19 mouse cellular contexts compared by ENCODE assay signal in genomic region chr5:18152241-18152640, GRCm38 (mm10).
DNase-seq lines count a peak whose midpoint lies in the region; ATAC-seq and TF ChIP-seq lines count a peak whose summit lies in the region.
"Had no signal": no experiment of that assay in that cellular context is flagged by ENCODE, and none has a peak within 500 bp of the region (broad histone marks: within the 10 kb centered on the region; RNA-seq: fewer than 3 reads in every experiment).

No protein-coding gene starts in this region.

- H3K27ac ChIP-seq in liver, adult 2 months (replicated peaks; ENCODE audit: insufficient read depth, low read depth, low read length): no peak overlapping the region
- H3K27ac ChIP-seq in liver, embryonic 12.5 days: no peak overlapping the region
- H3K27ac ChIP-seq in testis, adult 2 months (ENCODE audit: control insufficient read depth, insufficient read depth, low read depth, low read length): peak overlapping the region; percentile 53; the same call in 1 of the 2 replicates
- H3K27ac ChIP-seq: embryonic facial prominence, embryonic 10.5 days; forebrain, embryonic 13.5 days; heart, embryonic 13.5 days; hindbrain, embryonic 13.5 days; hindbrain, postnatal 0 days had no signal

- TF ChIP-seq POLR2A in liver, adult 2 months (IDR thresholded peaks at IDR 0.05; ENCODE audit: extremely low read depth, insufficient read depth, low read length): no peak
- no peak for TF ChIP-seq POLR2A in testis, adult 2 months (IDR thresholded peaks at IDR 0.05; ENCODE audit: control insufficient read depth, low read depth, low read length)

- no peaks in the 10 kb centered on the region for H3K36me3 ChIP-seq in liver, adult 2 months (ENCODE audit: control insufficient read depth, insufficient read depth, low read length)
- H3K36me3 ChIP-seq in liver, embryonic 12.5 days: no peaks in the 10 kb centered on the region
- no peaks in the 10 kb centered on the region for H3K36me3 ChIP-seq in testis, adult 2 months (ENCODE audit: control insufficient read depth, insufficient read depth, low read length)
- H3K36me3 ChIP-seq: embryonic facial prominence, embryonic 10.5 days; heart, embryonic 13.5 days; hindbrain, embryonic 13.5 days had no signal

- 27% methylated on average over 1 of the region's 1 CpGs for WGBS in liver, adult 2 months
- WGBS in liver, embryonic 12.5 days (ENCODE audit: insufficient replicate concordance): 36% methylated on average over 1 of the region's 1 CpGs

- no peak overlapping the region for H3K4me2 ChIP-seq in liver, embryonic 12.5 days
- H3K4me2 ChIP-seq: forebrain, embryonic 13.5 days; heart, embryonic 13.5 days; hindbrain, embryonic 13.5 days had no signal

- TF ChIP-seq CTCF in liver, adult 2 months (IDR thresholded peaks at IDR 0.05; ENCODE audit: low read depth, low read length): no peak
- TF ChIP-seq CTCF in testis, adult 2 months (IDR thresholded peaks at IDR 0.05; ENCODE audit: control insufficient read depth, insufficient read depth, insufficient replicate concordance, low read depth, low read length): no peak

- H3K4me1 ChIP-seq in liver, adult 2 months (ENCODE audit: control insufficient read depth, insufficient read depth, low read length): no peaks in the 10 kb centered on the region
- H3K4me1 ChIP-seq in liver, embryonic 12.5 days: no peaks in the 10 kb centered on the region
- no peaks in the 10 kb centered on the region for H3K4me1 ChIP-seq in testis, adult 2 months (ENCODE audit: control insufficient read depth, insufficient read depth, low read length)
- H3K4me1 ChIP-seq: embryonic facial prominence, embryonic 10.5 days; forebrain, embryonic 13.5 days; hindbrain, embryonic 13.5 days had no signal

- peak; percentile 25 for DNase-seq in heart, adult 8-10 months (ENCODE audit: low spot score)
- DNase-seq in heart, postnatal 4 days: no peak
- peak; percentile 35 for DNase-seq in liver, adult 2 months (ENCODE audit: extremely low read depth, low read depth, low spot score)
- no peak for DNase-seq in testis, postnatal 10 days (ENCODE audit: low spot score)
- DNase-seq: adrenal gland, adult 2 months; adrenal gland, postnatal 25 days; cerebellum, adult 18-20 months; cerebellum, postnatal 10 days; forebrain, postnatal 0 days; gastrocnemius, postnatal 14 days had no signal

- ATAC-seq in liver, embryonic 12.5 days: no peak
- ATAC-seq: forebrain, embryonic 13.5 days; hindbrain, postnatal 0 days; Patski had no signal

- H3K79me2 ChIP-seq in liver, adult 2 months (ENCODE audit: control insufficient read depth, insufficient read depth, low read length): no peaks in the 10 kb centered on the region

- no peaks in the 10 kb centered on the region for H3K9me3 ChIP-seq in liver, embryonic 12.5 days (replicated peaks)
- H3K9me3 ChIP-seq: embryonic facial prominence, embryonic 10.5 days; forebrain, embryonic 13.5 days; heart, embryonic 13.5 days; hindbrain, embryonic 13.5 days had no signal

- no peak overlapping the region for H3K4me3 ChIP-seq in liver, adult 2 months (ENCODE audit: insufficient read depth, low read depth, low read length)
- H3K4me3 ChIP-seq in liver, embryonic 12.5 days: no peak overlapping the region
- H3K4me3 ChIP-seq in testis, adult 2 months (ENCODE audit: control insufficient read depth, low read depth, low read length): no peak overlapping the region
- H3K4me3 ChIP-seq: embryonic facial prominence, embryonic 10.5 days; forebrain, embryonic 13.5 days; heart, embryonic 13.5 days; hindbrain, embryonic 13.5 days had no signal

- H3K9ac ChIP-seq in liver, adult 2 months (ENCODE audit: low read depth, low read length): no peak overlapping the region
- H3K9ac ChIP-seq in liver, embryonic 12.5 days: no peak overlapping the region
- H3K9ac ChIP-seq: forebrain, embryonic 13.5 days; forebrain, postnatal 0 days; heart, embryonic 13.5 days; hindbrain, embryonic 13.5 days had no signal

- H3K27me3 ChIP-seq in liver, adult 2 months (ENCODE audit: control insufficient read depth, insufficient read depth, low read length): no peaks in the 10 kb centered on the region
- H3K27me3 ChIP-seq in liver, embryonic 12.5 days (replicated peaks): no peaks in the 10 kb centered on the region
- H3K27me3 ChIP-seq in testis, adult 2 months (ENCODE audit: control insufficient read depth, insufficient read depth, low read length): no peaks in the 10 kb centered on the region
- H3K27me3 ChIP-seq: CH12.LX; forebrain, embryonic 13.5 days; heart, embryonic 13.5 days; hindbrain, embryonic 13.5 days; Patski had no signal

Comparison
In these comparisons a context has a peak if more than half of its experiments do, and no peak if none do; other contexts are left out.
1. DNase-seq: peak in heart, adult 8-10 months (single experiment) and liver, adult 2 months (single experiment); none in heart, postnatal 4 days (single experiment) and testis, postnatal 10 days (single experiment).